Mouse (Mus musculus): ENCODE measurements at regions not wholly inside any gene's neighbourhood (a gene's known extent, or its start where the extent isn't known, plus 50 kb on each side); places are given as distances from the start of the nearest gene placed in this dataset.

DNA sequence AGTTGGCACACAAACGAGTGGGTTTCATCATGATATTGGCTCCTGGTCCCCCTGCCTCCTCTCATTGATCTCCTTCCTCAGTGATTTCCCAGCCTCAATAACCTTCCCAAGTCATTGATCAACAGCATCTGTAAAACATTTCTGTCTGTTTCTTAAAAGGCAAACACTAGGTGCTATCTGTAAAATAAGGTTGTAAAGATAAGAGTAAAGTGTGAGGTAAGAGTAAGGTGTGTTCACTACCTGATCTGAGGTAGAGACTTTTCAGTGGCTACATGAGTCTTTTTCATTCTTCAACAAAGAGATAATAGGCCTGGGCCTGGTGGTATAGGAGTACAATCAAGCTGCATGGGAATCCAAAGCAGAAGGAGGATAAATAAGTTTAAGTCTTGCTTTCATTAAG lies 55.7 kb downstream of the Plk2 start:
- intact Hi-C loops (cut with DNase I), result no loop called here
- no peak for DNase-seq (ENCODE audit: low spot score in 2 of 2)

GRCm38 (mm10) chr13:110452009-110452525 lies 57.2 kb downstream of the Plk2 start:
- DNase-seq (ENCODE audit: low spot score in 2 of 2), result no peak
- intact Hi-C loops (cut with DNase I), result no loop called here

GRCm38 (mm10) chr13:110455085-110455484 lies 60.2 kb downstream of the Plk2 start:
- intact Hi-C loops (cut with DNase I), result no loop called here
- DNase-seq (ENCODE audit: low spot score in 2 of 2), result peak; percentile 33 to 56

DNA sequence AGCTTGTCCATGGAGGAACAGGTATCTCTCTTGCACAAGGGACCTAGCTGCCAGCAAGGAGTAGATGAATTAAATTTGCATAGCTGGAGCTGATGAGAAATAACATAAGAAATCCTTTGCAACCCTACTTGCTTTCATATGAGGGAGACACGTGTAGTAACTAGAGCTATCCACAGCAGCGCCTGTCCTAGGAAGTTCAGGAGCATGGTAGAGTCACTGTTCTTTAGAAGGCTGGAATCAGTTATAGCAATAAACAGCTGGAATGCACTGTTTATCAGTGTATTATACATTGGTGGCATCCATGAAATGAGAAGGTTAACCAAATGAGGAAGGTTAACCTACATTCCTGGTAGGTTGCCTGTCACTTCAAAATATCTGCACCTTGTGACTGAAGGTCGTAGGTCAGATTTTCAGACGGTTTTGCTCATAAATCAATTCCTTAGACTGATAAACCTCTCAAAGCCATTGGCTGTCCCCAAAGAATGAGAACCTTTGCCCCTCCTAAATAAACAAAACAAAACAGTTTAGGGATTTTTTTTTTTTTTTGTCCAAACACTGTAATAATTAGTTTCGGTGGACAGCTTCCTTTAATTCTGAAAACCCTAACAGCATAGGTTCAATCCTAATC lies 60.8 kb downstream of the Plk2 start:
- DNase-seq (ENCODE audit: low spot score in 2 of 2), result no peak
- intact Hi-C loops (cut with DNase I), result no loop called here

GRCm38 (mm10) chr13:110458701-110459100 lies 63.9 kb downstream of the Plk2 start:
- intact Hi-C loops (cut with DNase I), result no loop called here
- DNase-seq (ENCODE audit: low spot score in 2 of 2), result peak in 1 of 2 experiments; percentile 29

- no peak for DNase-seq (ENCODE audit: low spot score in 2 of 2)
- intact Hi-C loops (cut with DNase I), result no loop called here
Measured at GRCm38 (mm10) chr13:110461581-110461980, 66.7 kb downstream of the Plk2 start.

DNA sequence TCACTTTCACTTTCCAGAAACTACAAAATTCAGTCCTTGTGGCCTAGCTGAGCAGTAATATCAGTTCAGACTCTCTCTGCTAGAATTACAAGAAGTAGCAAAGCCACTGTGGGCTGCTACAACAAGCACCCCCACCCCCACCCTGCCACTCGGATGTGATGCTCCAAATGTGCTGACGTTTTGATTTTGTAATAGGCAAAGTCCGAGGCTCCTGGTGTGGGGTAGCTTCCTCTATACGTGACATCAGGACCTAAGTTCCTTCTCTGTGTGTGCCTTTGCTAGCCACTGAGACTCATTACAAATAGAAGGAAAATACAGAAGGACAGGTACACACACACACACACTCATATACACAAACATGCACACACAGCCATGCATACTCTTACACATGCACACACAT lies 76.7 kb downstream of the Plk2 start:
- intact Hi-C loops (cut with DNase I), result no loop called here
- no peak for DNase-seq (ENCODE audit: low spot score in 2 of 2)

DNA sequence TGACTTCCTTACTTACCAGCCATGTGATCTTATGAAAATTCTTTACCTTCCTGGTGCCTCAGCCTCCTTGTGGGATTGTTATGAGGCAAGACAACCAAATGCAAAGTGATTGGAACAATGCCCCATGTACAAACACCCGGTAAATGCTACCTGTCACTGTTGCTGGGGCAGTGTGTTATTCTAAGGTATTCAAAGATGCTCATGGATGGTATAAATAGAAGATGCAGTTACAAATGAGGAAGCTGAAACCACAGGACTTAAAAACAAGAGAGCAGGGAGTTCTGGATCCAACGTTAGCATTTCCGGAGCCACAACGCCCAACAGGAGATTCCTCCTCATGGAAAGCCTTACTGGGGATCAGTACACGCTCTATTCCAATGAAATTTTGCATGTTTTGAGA lies 82.9 kb downstream of the Plk2 start:
- intact Hi-C loops (cut with DNase I), result no loop called here

GRCm38 (mm10) chr13:110484358-110484940 lies 89.6 kb downstream of the Plk2 start:
- intact Hi-C loops (cut with DNase I), result no loop called here
- no peak for DNase-seq (ENCODE audit: low spot score in 2 of 2)

More for the DNA sequence above, 82.9 kb downstream of the Plk2 start:
- no peak for DNase-seq (ENCODE audit: low spot score in 2 of 2)

- no peak for DNase-seq (ENCODE audit: low spot score in 2 of 2)
- intact Hi-C loops (cut with DNase I), result no loop called here
Measured at GRCm38 (mm10) chr13:110485515-110485914, 90.7 kb downstream of the Plk2 start.

DNA sequence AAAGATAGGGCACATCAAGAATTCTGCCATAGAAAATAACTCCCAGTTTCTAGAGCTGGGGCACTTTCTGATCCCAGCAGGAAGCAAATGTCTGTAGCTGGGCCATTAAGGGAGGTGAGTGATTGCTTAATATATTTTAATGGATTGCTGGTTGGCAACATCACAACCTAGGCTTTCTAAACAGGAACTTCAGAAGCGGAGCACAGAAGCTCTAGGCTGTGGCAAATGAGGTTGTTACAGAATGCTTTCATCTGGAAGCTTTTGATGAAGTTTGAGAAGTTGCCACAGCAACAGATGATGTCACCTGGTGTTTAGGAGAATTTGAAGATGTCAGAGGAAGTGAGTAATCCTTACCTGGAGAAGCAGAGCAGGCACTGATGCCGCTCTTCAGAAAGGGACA lies 95.3 kb downstream of the Plk2 start:
- no peak for DNase-seq (ENCODE audit: low spot score in 2 of 2)
- intact Hi-C loops (cut with DNase I), result loop anchor here (5.0 kb wide), 1 partner anchor 93 kb away; the partner anchor contains the start of gene Plk2

DNA sequence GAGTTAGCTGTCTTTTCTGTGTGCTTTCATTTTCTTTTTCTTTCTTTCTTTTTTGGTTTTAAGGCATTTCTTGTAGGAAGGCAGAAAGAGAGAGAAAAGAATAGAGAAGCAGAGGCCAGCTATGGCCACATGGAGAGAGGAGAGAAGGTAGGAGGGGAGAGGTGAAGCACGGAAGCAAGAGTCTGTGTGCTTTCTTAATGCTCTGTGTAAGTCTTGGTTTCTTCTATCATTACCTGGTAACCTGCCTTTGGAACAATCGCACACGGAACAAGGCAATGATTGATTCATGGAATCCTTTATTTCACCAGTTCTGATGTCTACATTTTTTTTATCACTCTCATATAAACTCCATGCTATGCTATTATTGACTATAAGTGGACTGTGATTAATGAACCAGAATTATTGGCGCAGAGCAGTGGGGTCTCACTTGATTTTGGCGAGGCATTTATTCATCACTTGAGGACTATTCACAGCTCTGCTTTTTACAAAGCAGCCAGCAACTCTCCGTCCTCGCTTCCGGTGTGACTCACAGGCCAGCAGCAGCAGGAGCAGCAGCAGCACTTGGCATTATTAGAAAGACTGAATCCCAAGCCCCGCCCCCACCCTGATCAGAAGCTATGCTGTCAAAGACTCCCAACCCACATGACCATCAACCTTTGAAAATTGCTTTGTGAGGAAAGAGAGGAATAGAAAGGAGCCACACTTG lies 97.6 kb downstream of the Plk2 start:
- intact Hi-C loops (cut with DNase I), result loop anchor here (5.0 kb wide), 1 partner anchor 95 kb away; the partner anchor contains the start of gene Plk2
- no peak for DNase-seq (ENCODE audit: low spot score in 2 of 2)

- DNase-seq (ENCODE audit: low spot score in 2 of 2), result no peak
- intact Hi-C loops (cut with DNase I), result loop anchor here (5.0 kb wide), 1 partner anchor 96 kb away; the partner anchor contains the start of gene Plk2
Measured at GRCm38 (mm10) chr13:110493002-110493552, 98.2 kb downstream of the Plk2 start.

GRCm38 (mm10) chr13:110497461-110497860 lies 102.6 kb downstream of the Plk2 start:
- no peak for DNase-seq (ENCODE audit: low spot score in 2 of 2)
- intact Hi-C loops (cut with DNase I), result no loop called here

DNA sequence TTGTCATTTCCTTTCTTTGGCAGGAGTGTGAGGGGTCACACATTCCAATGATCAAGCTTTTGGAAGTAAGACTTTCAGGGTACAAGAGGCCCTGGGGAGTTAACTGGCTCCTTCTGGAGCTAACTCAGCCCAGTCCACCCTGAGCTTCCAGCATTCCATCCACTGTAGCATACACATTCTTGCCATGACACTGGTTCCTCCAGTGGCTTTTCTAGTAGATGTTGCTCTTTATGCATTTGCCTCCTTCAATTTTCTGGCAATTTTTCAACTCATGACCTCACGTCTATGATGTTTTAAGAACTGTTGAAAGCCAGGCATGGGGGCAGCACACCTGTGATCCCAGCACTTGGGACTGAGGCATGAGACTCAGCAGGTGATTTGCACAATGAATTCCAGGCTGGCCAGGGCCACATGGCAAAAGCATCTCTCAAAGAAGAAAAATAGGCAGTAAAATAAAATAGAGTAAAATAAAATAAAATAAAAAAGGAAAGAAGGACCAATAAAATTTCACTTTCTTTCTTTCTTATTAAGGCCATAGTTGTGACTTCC lies 113.0 kb downstream of the Plk2 start:
- DNase-seq (ENCODE audit: low spot score in 2 of 2), result no peak
- intact Hi-C loops (cut with DNase I), result no loop called here

- intact Hi-C loops (cut with DNase I), result no loop called here
Measured at GRCm38 (mm10) chr13:110517986-110518385, 123.1 kb downstream of the Plk2 start.

GRCm38 (mm10) chr13:110522974-110523373 lies 128.1 kb downstream of the Plk2 start:
- intact Hi-C loops (cut with DNase I), result no loop called here
- DNase-seq (ENCODE audit: low spot score in 2 of 2), result no peak

More at GRCm38 (mm10) chr13:110517986-110518385, 123.1 kb downstream of the Plk2 start:
- peak; percentile 38 to 74 for DNase-seq (ENCODE audit: low spot score in 2 of 2)

DNA sequence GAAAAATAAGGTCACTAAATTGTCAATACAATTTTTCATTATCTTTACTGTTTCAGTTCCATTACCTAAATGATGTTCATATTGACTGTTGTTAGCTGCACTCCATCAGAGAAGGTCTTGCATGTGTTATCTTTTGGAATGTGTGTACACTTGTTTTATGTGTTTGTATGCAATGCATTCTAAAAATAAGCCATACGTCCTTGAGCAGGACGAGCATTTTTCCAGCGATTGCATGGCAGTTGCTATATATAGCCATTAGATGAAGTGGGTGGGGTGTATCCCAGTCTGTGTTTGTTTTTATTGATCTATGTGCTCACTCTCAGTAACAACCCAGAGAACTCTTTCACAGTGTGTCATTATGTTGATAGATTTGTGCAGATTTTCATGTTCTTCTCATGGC lies 132.8 kb downstream of the Plk2 start:
- DNase-seq (ENCODE audit: low spot score in 2 of 2), result no peak
- intact Hi-C loops (cut with DNase I), result no loop called here

GRCm38 (mm10) chr13:110529624-110530023 lies 134.8 kb downstream of the Plk2 start:
- intact Hi-C loops (cut with DNase I), result no loop called here

GRCm38 (mm10) chr13:110534320-110534764 lies 139.5 kb downstream of the Plk2 start:
- intact Hi-C loops (cut with DNase I), result no loop called here
- DNase-seq (ENCODE audit: low spot score in 2 of 2), result no peak

More at GRCm38 (mm10) chr13:110529624-110530023, 134.8 kb downstream of the Plk2 start:
- DNase-seq (ENCODE audit: low spot score in 2 of 2), result no peak

Measured in left cerebral cortex, postnatal 25 days (tissue).